Mouse (Mus musculus): ENCODE results near the gene Negr1. TPM values are rescaled to one million over a fixed set of nuclear protein-coding genes. Genes with fewer than 3 reads are reported as not detected.
A peak's percentile ranks its signal among the peaks of the same experiment; 100 is the strongest.

Gene Negr1
- total and polyA plus RNA-seq, 2 experiments from 2014 or later = 51.2 to 97.4 TPM

DNA sequence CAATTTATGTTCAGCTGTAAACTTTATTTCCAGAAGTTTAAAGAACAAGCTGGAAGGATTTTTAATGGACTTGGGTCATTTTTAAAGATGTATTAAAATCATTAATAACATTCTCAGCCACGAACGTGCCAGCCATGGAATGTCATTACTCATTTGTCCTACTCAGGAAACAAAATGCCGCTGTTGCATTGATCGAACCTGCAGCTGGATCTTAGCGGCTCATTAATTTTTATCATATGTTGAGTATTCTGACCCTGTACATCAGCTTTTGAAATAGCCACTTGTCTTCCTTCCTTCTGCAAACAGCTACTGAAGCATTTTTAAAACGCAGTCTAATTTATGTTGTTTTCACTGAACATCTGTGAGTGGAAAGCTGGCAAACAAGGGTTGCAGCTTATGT lies 255.9 kb downstream of the Negr1 start:
- WGBS = 80% methylated on average over 6 of the region's 6 CpGs
- Histone ChIP-seq H3K27me3 (ENCODE audit: insufficient read depth, low read length) (no peaks in the 10 kb centered on the region), H3K4me3 (ENCODE audit: low read length) (no peak overlapping the region), H3K4me2 (ENCODE audit: low read depth, low read length) (no peak overlapping the region), H3K9ac (replicated peaks; ENCODE audit: low read length) (no peak overlapping the region), H3K9me3 (ENCODE audit: low read length) (no peaks in the 10 kb centered on the region), H3K4me1 (ENCODE audit: insufficient read depth, low read length) (no peaks in the 10 kb centered on the region), H3K27ac (no peak overlapping the region), H3K36me3 (ENCODE audit: insufficient read depth, low read length) (no peaks in the 10 kb centered on the region)
- DNase-seq (ENCODE audit: low spot score) (no peak), ATAC-seq (no peak)
- no peak for TF ChIP-seq CTCF (IDR thresholded peaks at IDR 0.05; ENCODE audit: low read depth)

- 89% methylated on average over 3 of the region's 3 CpGs for WGBS
- no peak overlapping the region for H3K4me3 ChIP-seq (ENCODE audit: low read length)
These were observed 261.4 kb downstream of the Negr1 start for GRCm38 (mm10) chr3:156823039-156823438.

DNA sequence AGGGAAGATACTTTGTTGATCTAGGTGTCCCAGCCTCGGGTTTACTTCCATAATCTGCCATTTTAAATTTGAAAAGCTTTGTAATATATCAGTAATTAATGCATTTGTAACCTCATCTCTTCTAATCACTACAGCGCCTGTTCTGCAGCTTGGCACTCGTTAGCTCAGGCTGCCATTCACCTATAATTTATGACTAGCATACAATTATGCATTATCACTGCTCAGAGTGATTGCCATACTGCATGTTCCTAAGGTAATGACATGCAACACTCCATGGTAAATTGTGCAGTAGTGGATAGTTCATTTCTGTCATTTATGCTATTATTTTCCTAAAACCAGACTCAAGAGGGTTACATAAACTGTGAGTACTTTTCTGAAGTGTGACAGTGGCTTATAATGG lies 272.3 kb downstream of the Negr1 start:
- no peak overlapping the region for H3K27ac ChIP-seq
- H3K4me1 ChIP-seq (ENCODE audit: insufficient read depth, low read length) = no peaks in the 10 kb centered on the region
- no peaks in the 10 kb centered on the region for H3K27me3 ChIP-seq (ENCODE audit: insufficient read depth, low read length)
- H3K9me3 ChIP-seq (ENCODE audit: low read length) = no peaks in the 10 kb centered on the region
- WGBS = 48% methylated on average over 3 of the region's 3 CpGs
- no peak overlapping the region for H3K4me2 ChIP-seq (ENCODE audit: low read depth, low read length)
- H3K36me3 ChIP-seq (ENCODE audit: insufficient read depth, low read length) = no peaks in the 10 kb centered on the region
- no peak for ATAC-seq
- DNase-seq (ENCODE audit: low spot score) = no peak
- TF ChIP-seq CTCF (IDR thresholded peaks at IDR 0.05; ENCODE audit: low read depth) = no peak
- no peak overlapping the region for H3K4me3 ChIP-seq (ENCODE audit: low read length)
- H3K9ac ChIP-seq (replicated peaks; ENCODE audit: low read length) = no peak overlapping the region

More at GRCm38 (mm10) chr3:156823039-156823438, 261.4 kb downstream of the Negr1 start:
- H3K27ac ChIP-seq = no peak overlapping the region
- no peak for ATAC-seq
- no peaks in the 10 kb centered on the region for H3K27me3 ChIP-seq (ENCODE audit: insufficient read depth, low read length)
- no peak overlapping the region for H3K4me2 ChIP-seq (ENCODE audit: low read depth, low read length)
- no peak for DNase-seq (ENCODE audit: low spot score)
- H3K4me1 ChIP-seq (ENCODE audit: insufficient read depth, low read length) = no peaks in the 10 kb centered on the region
- no peak overlapping the region for H3K9ac ChIP-seq (replicated peaks; ENCODE audit: low read length)
- no peaks in the 10 kb centered on the region for H3K9me3 ChIP-seq (ENCODE audit: low read length)
- no peak for TF ChIP-seq CTCF (IDR thresholded peaks at IDR 0.05; ENCODE audit: low read depth)
- no peaks in the 10 kb centered on the region for H3K36me3 ChIP-seq (ENCODE audit: insufficient read depth, low read length)

DNA sequence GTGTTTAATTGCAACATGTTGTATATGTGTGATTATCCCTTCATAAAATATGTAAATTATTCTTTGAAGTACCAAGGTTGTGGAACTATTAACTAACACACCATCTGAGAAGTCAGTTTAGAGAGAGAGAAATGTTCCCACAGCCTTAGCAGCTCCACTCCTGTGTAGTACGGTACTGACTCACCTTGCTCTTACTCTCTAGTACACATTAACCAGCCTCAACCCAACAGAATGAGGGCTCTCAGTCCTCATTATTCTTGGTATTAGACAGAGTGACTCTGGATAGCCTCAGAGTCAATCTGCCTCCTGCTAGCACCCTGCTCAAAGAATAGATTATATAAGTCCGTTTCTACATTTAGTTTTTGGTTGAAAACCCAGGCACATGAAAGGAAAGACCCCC lies 277.0 kb downstream of the Negr1 start:
- Histone ChIP-seq H3K4me3 (ENCODE audit: low read length) (no peak overlapping the region), H3K36me3 (ENCODE audit: insufficient read depth, low read length) (no peaks in the 10 kb centered on the region), H3K27ac (no peak overlapping the region), H3K4me2 (ENCODE audit: low read depth, low read length) (no peak overlapping the region), H3K4me1 (ENCODE audit: insufficient read depth, low read length) (no peaks in the 10 kb centered on the region), H3K9ac (replicated peaks; ENCODE audit: low read length) (no peak overlapping the region), H3K27me3 (ENCODE audit: insufficient read depth, low read length) (no peaks in the 10 kb centered on the region), H3K9me3 (ENCODE audit: low read length) (no peaks in the 10 kb centered on the region)
- no peak for TF ChIP-seq CTCF (IDR thresholded peaks at IDR 0.05; ENCODE audit: low read depth)
- no peak for DNase-seq (ENCODE audit: low spot score)
- 79% methylated on average over 2 of the region's 2 CpGs for WGBS
- no peak for ATAC-seq

GRCm38 (mm10) chr3:156848385-156848784 lies 286.8 kb downstream of the Negr1 start:
- Histone ChIP-seq H3K9ac (replicated peaks; ENCODE audit: low read length) (no peak overlapping the region), H3K4me1 (ENCODE audit: insufficient read depth, low read length) (no peaks in the 10 kb centered on the region), H3K9me3 (ENCODE audit: low read length) (no peaks in the 10 kb centered on the region), H3K27ac (no peak overlapping the region), H3K4me3 (ENCODE audit: low read length) (no peak overlapping the region), H3K27me3 (ENCODE audit: insufficient read depth, low read length) (no peaks in the 10 kb centered on the region), H3K4me2 (ENCODE audit: low read depth, low read length) (no peak overlapping the region), H3K36me3 (ENCODE audit: insufficient read depth, low read length) (no peaks in the 10 kb centered on the region)
- 78% methylated on average over 2 of the region's 2 CpGs for whole genome bisulfite sequencing
- ATAC-seq = no peak
- DNase-seq (ENCODE audit: low spot score) = no peak
- no peak for TF ChIP-seq CTCF (IDR thresholded peaks at IDR 0.05; ENCODE audit: low read depth)

DNA sequence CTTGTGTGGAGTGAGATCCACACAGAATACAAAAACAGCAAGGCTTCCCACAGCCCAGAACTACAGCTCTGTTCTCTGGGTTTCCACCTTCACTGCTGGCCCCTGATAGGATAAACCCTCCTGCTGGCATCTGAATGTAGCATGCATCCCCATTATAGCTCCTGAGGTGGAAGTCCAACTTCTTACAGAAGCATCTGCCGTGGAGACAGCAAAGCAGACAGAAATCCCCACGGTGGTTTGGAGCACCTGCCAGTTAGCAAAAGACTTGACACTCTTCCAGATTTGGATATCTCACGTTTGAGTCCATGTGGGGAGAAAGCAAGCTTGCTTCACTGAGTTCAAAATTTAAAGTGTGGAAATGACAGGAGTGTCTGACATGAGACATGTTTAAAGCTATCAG lies 290.3 kb downstream of the Negr1 start:
- Histone ChIP-seq H3K4me1 (ENCODE audit: insufficient read depth, low read length) (no peaks in the 10 kb centered on the region), H3K27me3 (ENCODE audit: insufficient read depth, low read length) (no peaks in the 10 kb centered on the region), H3K4me3 (ENCODE audit: low read length) (no peak overlapping the region), H3K4me2 (ENCODE audit: low read depth, low read length) (no peak overlapping the region), H3K9me3 (ENCODE audit: low read length) (no peaks in the 10 kb centered on the region), H3K36me3 (ENCODE audit: insufficient read depth, low read length) (no peaks in the 10 kb centered on the region), H3K27ac (no peak overlapping the region), H3K9ac (replicated peaks; ENCODE audit: low read length) (no peak overlapping the region)
- ATAC-seq (no peak), DNase-seq (ENCODE audit: low spot score) (peak; percentile 56)
- TF ChIP-seq CTCF (IDR thresholded peaks at IDR 0.05; ENCODE audit: low read depth) = no peak
- 44% methylated on average over 3 of the region's 3 CpGs for WGBS

DNA sequence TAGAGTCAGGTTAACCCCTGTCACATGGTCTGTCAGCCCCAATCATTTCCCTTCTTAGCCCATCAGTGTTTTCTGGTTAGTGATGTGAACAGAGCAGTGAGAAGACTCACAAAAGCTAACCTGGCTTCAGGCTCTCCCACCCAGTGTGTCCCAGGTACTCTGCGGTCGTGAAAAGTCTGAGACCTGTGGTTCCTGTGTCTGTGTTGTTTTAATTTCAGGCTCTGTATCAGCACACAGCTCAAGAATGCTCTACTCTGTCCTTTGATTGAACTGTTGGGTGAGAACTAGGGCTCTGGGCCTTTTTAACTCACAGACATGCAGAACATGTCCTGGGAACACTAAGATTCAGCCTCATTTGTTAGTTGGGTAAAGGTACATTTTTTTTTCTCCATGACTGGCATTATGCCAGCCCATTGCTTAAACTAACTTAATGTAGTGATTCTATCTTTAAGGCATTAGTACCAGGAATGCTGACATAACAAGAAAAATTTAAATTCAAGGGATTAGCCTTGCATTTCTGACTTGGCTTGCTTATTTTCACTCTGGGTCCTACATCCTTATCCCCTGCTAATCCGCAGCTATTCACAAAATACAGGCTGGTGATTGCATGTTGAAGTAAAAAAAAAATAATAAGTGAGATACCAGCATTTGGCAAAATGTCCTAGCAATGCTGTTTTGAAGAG lies 308.8 kb downstream of the Negr1 start:
- H3K4me1 ChIP-seq (ENCODE audit: insufficient read depth, low read length) = no peaks in the 10 kb centered on the region
- H3K4me3 ChIP-seq (ENCODE audit: low read length) = no peak overlapping the region
- H3K9ac ChIP-seq (replicated peaks; ENCODE audit: low read length) = no peak overlapping the region
- H3K9me3 ChIP-seq (ENCODE audit: low read length) = no peaks in the 10 kb centered on the region
- ATAC-seq (no peak), DNase-seq (ENCODE audit: low spot score) (no peak)
- H3K4me2 ChIP-seq (ENCODE audit: low read depth, low read length) = no peak overlapping the region
- 47% methylated on average over 3 of the region's 3 CpGs for WGBS
- no peak overlapping the region for H3K27ac ChIP-seq
- no peaks in the 10 kb centered on the region for H3K27me3 ChIP-seq (ENCODE audit: insufficient read depth, low read length)
- no peak for TF ChIP-seq CTCF (IDR thresholded peaks at IDR 0.05; ENCODE audit: low read depth)
- no peaks in the 10 kb centered on the region for H3K36me3 ChIP-seq (ENCODE audit: insufficient read depth, low read length)
